Mouse (Mus musculus) midbrain, embryonic 14.5 days (tissue): ENCODE data around the gene Sez6l2. TPM values are rescaled to one million over a fixed set of nuclear protein-coding genes. Genes with fewer than 3 reads are reported as not detected.

Source experiments
- ATAC-seq: fragments of 200-750 bp; cut with Nextera tagmentation; 2 replicates; pipeline ENCODE4 v1.8.0; 2017; ENCODE audit warnings: moderate number of reproducible peaks, moderate library complexity; ENCODE audit not compliant: low FRiP score, low TSS enrichment
- DNase-seq: peaks from one replicate; pipeline ENCODE4 v3.0.0-alpha.2; 2015
- H3K27ac ChIP-seq: fragments of 300-500 bp; sonication (generic); replicated peaks from 2 replicates; pipeline ENCODE4 v1.5.1; 2014; ENCODE audit warnings: mild to moderate bottlenecking, low read depth, low read length, moderate library complexity
- H3K27me3 ChIP-seq: fragments of 300-500 bp; sonication (generic); 2 replicates; pipeline ENCODE4 v1.6.1; 2014; ENCODE audit warnings: low read length, control low read depth, mixed read lengths; ENCODE audit not compliant: control insufficient read depth, insufficient read depth
- H3K36me3 ChIP-seq: fragments of 300-500 bp; sonication (generic); 2 replicates; pipeline ENCODE4 v1.6.1; 2014; ENCODE audit warnings: low read length, control low read depth; ENCODE audit not compliant: control insufficient read depth, insufficient read depth
- H3K4me1 ChIP-seq: fragments of 300-500 bp; sonication (generic); 2 replicates; pipeline ENCODE4 v1.6.1; 2014; ENCODE audit warnings: mild to moderate bottlenecking, antibody characterized with exemption, low read length, control low read depth; ENCODE audit not compliant: control insufficient read depth, insufficient read depth
- H3K4me2 ChIP-seq: fragments of 300-500 bp; sonication (generic); 2 replicates; pipeline ENCODE4 v1.6.1; 2014; ENCODE audit warnings: mild to moderate bottlenecking, low read length, moderate library complexity
- H3K4me3 ChIP-seq: fragments of 300-500 bp; sonication (generic); replicated peaks from 2 replicates; pipeline ENCODE4 v1.5.1; 2014; ENCODE audit warnings: low read depth, low read length
- H3K9ac ChIP-seq: fragments of 300-500 bp; sonication (generic); replicated peaks from 2 replicates; pipeline ENCODE4 v1.6.1; 2014; ENCODE audit warnings: mild to moderate bottlenecking, low read length, moderate library complexity
- H3K9me3 ChIP-seq: fragments of 300-500 bp; sonication (generic); 2 replicates; pipeline ENCODE4 v1.6.1; 2016; ENCODE audit warnings: low read length, control low read depth, mixed read lengths; ENCODE audit not compliant: control insufficient read depth
- WGBS: fragments of 180-500 bp; shearing (Covaris S2); extraction: QIAGEN DNeasy Blood & Tissue Kit; methylation state at CpG from one replicate; pipeline ENCODE4 v1.1.7; 2014; 5-methylcytosine and 5-hydroxymethylcytosine counted together
- polyA plus RNA-seq: library from polyadenylated mRNA; unstranded; fragments of >200 nt; fragmentation: Nextera tagmentation; extraction: Ambion mirVana; gene quantifications from 2 replicates; pipeline ENCODE4 v1.2.1, GENCODE M21; 2014

Gene Sez6l2
- polyA plus RNA-seq, 1 experiment from 2014 or later, result 59.1 TPM

DNA sequence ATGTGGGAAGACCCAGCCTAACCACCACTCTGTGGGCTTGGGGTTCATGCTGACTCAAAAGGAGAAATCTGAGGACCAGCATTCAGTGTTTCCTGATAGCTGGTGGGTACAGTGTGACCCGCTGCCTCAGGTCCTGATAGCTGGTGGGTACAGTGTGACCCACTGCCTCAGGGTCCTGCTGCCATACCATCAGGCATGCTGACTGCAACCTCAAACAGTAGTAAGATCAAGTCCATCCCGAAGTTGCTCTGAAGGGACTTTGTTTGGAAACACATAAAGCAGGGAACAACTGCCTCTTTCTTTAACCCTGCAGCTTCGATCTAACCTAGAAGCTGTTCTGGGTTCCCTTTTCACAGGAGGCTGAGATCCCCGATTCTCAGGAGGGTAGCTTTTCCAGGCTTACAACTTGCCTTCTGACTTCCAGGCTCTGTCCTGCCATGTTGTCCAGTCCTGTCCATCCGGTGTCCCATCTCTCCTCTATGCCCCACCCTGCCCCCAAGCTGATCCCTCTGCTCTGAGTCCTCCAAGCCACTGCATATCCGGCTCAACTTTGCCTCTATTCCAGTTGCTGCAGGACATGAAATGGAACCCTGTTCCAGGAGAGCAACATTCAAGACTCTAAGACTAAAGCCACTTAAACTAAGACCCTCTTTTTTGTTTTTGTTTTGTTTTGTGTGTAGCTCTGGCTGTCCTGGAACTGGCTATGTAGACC lies 57.1 kb downstream of the Sez6l2 start:
- H3K36me3 ChIP-seq, result peaks cover 2% of the 10 kb centered on the region; the same call in 1 of the 2 replicates
- no peak overlapping the region for H3K4me3 ChIP-seq
- no peak overlapping the region for H3K9ac ChIP-seq
- H3K4me1 ChIP-seq, result no peaks in the 10 kb centered on the region
- WGBS, result 83% methylated on average over 6 of the region's 6 CpGs
- ATAC-seq (no peak), DNase-seq (no peak)
- H3K27ac ChIP-seq, result no peak overlapping the region
- H3K4me2 ChIP-seq, result no peak overlapping the region
- H3K27me3 ChIP-seq, result no peaks in the 10 kb centered on the region
- H3K9me3 ChIP-seq, result no peaks in the 10 kb centered on the region

- Histone ChIP-seq H3K4me1 (no peaks in the 10 kb centered on the region), H3K4me2 (no peak overlapping the region), H3K27me3 (no peaks in the 10 kb centered on the region), H3K9me3 (no peaks in the 10 kb centered on the region), H3K4me3 (no peak overlapping the region), H3K9ac (no peak overlapping the region), H3K27ac (no peak overlapping the region; the same call in 1 of the 2 replicates), H3K36me3 (peaks cover 6% of the 10 kb centered on the region; the same call in 1 of the 2 replicates)
- ATAC-seq (no peak; the same call in 1 of the 2 replicates), DNase-seq (no peak)
- WGBS, result 61% methylated on average over 9 of the region's 9 CpGs
Observed at GRCm38 (mm10) chr7:127008239-127009019, 58.1 kb downstream of the Sez6l2 start.

DNA sequence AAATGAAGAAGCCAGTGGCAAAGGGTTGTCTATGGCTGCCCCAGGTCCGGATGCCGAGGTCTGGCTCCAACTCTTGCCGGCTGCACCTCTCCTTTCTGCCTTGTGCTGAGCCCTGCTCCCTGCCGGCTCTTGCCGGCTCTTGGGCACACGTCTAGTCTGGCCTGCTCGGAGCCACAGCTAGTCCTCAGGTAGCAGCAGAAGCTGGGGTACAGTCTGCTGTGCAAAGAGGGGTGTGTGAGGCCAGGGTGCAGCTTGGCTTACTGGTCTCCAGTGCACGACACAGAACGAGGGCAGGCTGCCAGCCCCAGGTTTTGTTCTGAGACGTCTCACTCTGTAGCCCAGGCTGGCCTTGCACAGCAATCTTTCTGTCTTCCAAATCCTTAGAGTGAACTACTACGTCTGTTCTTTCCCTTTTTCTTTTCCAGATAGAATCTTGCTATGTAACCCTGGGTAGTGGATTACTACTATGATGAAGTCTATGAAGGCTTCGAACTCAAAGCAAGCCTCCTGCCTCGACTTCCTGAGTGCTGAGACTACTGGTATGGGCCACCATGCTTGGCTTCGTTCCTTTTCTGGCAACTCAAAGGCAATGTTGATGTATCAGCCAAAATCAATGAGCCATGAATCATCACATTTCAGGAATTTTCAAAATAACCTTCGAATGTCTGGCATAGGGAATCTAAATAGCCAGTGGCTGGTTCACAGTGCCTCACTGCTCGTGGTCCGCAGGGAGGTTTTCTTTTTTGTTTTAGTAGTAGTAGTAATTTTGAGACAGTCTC lies 59.1 kb downstream of the Sez6l2 start:
- Histone ChIP-seq H3K27ac (no peak overlapping the region), H3K4me3 (no peak overlapping the region), H3K9ac (no peak overlapping the region), H3K4me1 (no peaks in the 10 kb centered on the region), H3K4me2 (no peak overlapping the region), H3K36me3 (peaks cover 17% of the 10 kb centered on the region; the same call in 1 of the 2 replicates), H3K9me3 (no peaks in the 10 kb centered on the region), H3K27me3 (no peaks in the 10 kb centered on the region)
- 84% methylated on average over 17 of the region's 17 CpGs for WGBS
- DNase-seq (no peak), ATAC-seq (no peak)

- no peak overlapping the region for H3K9ac ChIP-seq
- H3K27me3 ChIP-seq, result no peaks in the 10 kb centered on the region
- 92% methylated on average over 2 of the region's 2 CpGs for WGBS
- DNase-seq (no peak), ATAC-seq (no peak)
- no peaks in the 10 kb centered on the region for H3K9me3 ChIP-seq
- peaks cover 10% of the 10 kb centered on the region for H3K4me1 ChIP-seq
- no peak overlapping the region for H3K4me3 ChIP-seq
- H3K27ac ChIP-seq, result no peak overlapping the region
- peaks cover 27% of the 10 kb centered on the region for H3K36me3 ChIP-seq
- no peak overlapping the region for H3K4me2 ChIP-seq
Observed at GRCm38 (mm10) chr7:127011051-127011450, 60.7 kb downstream of the Sez6l2 start.

DNA sequence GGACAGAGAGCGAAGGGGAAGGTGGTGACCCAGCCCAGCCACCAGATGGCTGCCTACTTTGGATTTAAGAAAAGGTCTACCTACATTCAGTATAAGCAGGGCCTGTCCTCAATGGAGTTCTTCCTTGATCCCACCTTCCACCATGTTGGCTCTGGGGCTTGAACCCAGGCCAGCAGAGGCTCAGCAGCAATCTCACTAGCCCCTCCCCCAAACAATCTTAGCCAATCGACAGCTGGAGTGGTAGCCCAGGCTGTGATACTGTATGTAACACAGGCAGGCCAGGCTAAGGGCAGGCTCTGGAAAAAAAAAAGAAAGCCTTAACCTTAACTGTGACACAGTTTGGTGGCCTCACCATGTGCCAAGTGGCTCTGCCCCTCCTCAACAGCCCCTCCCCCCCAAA lies 61.4 kb downstream of the Sez6l2 start:
- Histone ChIP-seq H3K36me3 (peaks cover 27% of the 10 kb centered on the region), H3K27ac (no peak overlapping the region), H3K4me2 (no peak overlapping the region), H3K4me1 (peaks cover 10% of the 10 kb centered on the region), H3K9ac (no peak overlapping the region), H3K27me3 (no peaks in the 10 kb centered on the region), H3K9me3 (no peaks in the 10 kb centered on the region), H3K4me3 (no peak overlapping the region)
- no peak for ATAC-seq
- DNase-seq, result no peak
- 67% methylated on average over 2 of the region's 2 CpGs for WGBS

GRCm38 (mm10) chr7:127012374-127012773 lies 62.0 kb downstream of the Sez6l2 start:
- Histone ChIP-seq H3K4me3 (no peak overlapping the region), H3K9me3 (no peaks in the 10 kb centered on the region), H3K27me3 (no peaks in the 10 kb centered on the region), H3K9ac (no peak overlapping the region), H3K4me2 (no peak overlapping the region), H3K4me1 (peaks cover 10% of the 10 kb centered on the region), H3K27ac (no peak overlapping the region), H3K36me3 (peaks cover 27% of the 10 kb centered on the region)
- WGBS, result 92% methylated on average over 6 of the region's 6 CpGs
- DNase-seq, result no peak
- no peak for ATAC-seq

DNA sequence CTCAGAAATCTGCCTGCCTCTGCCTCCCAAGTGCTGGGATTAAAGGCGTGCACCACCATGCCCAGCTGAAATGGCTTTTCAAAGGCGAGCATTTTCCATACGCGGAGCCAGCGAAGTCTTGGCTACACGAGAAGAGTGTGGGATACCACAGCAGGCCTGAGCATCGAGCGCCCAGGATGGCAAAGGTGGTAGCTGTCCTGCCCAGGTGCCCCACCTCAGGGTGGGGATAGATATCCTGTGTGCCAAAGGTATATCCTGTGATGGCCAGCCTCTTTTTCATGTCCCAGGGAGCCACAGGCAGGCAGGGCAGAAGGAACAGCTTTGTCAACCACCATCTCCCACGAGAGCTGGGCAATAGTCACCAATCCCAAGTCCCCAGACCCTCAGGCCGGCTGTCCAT lies 62.5 kb downstream of the Sez6l2 start:
- Histone ChIP-seq H3K4me2 (no peak overlapping the region), H3K36me3 (peaks cover 27% of the 10 kb centered on the region), H3K4me1 (peaks cover 14% of the 10 kb centered on the region), H3K27me3 (no peaks in the 10 kb centered on the region), H3K9me3 (no peaks in the 10 kb centered on the region), H3K9ac (no peak overlapping the region), H3K27ac (no peak overlapping the region), H3K4me3 (no peak overlapping the region)
- ATAC-seq (no peak), DNase-seq (no peak)
- WGBS, result 93% methylated on average over 10 of the region's 10 CpGs

- Histone ChIP-seq H3K4me2 (no peak overlapping the region), H3K4me1 (peaks cover 15% of the 10 kb centered on the region), H3K27me3 (no peaks in the 10 kb centered on the region), H3K36me3 (peaks cover 27% of the 10 kb centered on the region), H3K9me3 (no peaks in the 10 kb centered on the region), H3K9ac (no peak overlapping the region), H3K27ac (no peak overlapping the region), H3K4me3 (no peak overlapping the region)
- no peak for ATAC-seq
- 94% methylated on average over 6 of the region's 6 CpGs for WGBS
- DNase-seq, result no peak
Observed at GRCm38 (mm10) chr7:127013385-127013784, 63.0 kb downstream of the Sez6l2 start.
